9 mouse cellular contexts compared by ENCODE assay signal in the genomic region with DNA sequence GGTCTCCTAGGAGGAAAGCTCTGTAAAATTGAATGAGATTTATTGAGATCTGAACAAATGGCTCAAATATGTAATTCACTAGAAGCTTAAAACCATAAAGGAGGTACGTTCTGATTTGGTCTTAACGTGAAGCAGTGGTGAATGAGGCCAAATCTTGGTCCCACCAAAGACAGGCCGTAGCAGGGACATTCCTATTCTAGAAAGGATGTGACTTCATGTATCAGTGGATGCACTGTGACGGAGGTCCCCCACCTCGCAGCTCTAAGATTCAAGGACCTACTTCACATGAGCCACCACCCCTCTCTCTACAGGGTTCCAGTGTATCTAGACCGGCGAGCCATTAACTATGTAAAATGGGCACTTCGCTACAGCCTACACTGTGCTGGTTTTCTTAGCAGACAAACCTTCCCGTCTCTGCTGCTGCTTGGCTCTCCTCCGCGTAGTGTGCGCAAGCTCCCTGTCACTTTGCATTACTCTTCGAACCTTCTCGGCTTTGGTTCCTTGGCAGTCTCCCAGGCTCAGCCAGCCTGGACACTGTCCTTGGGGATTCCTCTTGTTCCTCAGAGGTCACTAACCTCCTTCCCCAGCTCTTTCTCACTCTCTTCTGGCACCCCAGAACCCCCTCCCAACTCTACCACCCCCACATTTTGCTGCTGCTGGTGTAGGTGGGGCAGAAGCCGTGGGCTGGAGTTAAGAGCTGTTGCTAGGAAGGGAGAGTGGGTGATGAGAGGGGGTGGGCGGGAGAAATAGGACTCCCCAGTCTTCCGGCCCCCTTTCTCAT. TPM values are rescaled to one million over a fixed set of nuclear protein-coding genes. Genes with fewer than 3 reads are reported as not detected.
DNase-seq lines count a peak whose midpoint lies in the region; ATAC-seq lines count a peak whose summit lies in the region.
"Had no signal": no experiment of that assay in that cellular context is flagged by ENCODE, and none has a peak within 500 bp of the region (broad histone marks: within the 10 kb centered on the region; RNA-seq: fewer than 3 reads in every experiment).

No protein-coding gene starts in this region.

- WGBS in hindbrain, embryonic 12.5 days = 55% methylated on average over 17 of the region's 17 CpGs
- 80% methylated on average over 17 of the region's 17 CpGs for WGBS in liver, embryonic 12.5 days (ENCODE audit: insufficient replicate concordance)

- ATAC-seq in hindbrain, embryonic 12.5 days (ENCODE audit: low FRiP score) = peak; percentile 55
- ATAC-seq in liver, embryonic 12.5 days = no peak
- ATAC-seq: intestine, embryonic 15.5 days had no signal

- H3K27me3 ChIP-seq in hindbrain, embryonic 12.5 days = no peaks in the 10 kb centered on the region
- no peaks in the 10 kb centered on the region for H3K27me3 ChIP-seq in liver, embryonic 12.5 days (replicated peaks)
- H3K27me3 ChIP-seq: intestine, embryonic 15.5 days had no signal

- no peak overlapping the region for H3K9ac ChIP-seq in hindbrain, embryonic 12.5 days
- H3K9ac ChIP-seq in liver, embryonic 12.5 days = no peak overlapping the region
- H3K9ac ChIP-seq: intestine, embryonic 15.5 days had no signal

- no peaks in the 10 kb centered on the region for H3K36me3 ChIP-seq in hindbrain, embryonic 12.5 days
- H3K36me3 ChIP-seq in liver, embryonic 12.5 days = no peaks in the 10 kb centered on the region
- H3K36me3 ChIP-seq: intestine, embryonic 15.5 days had no signal

- peak; percentile 22 to 34 for DNase-seq in cerebellum, postnatal 25 days
- no peak for DNase-seq in cerebellum, adult 9-11 months
- peak; percentile 14 for DNase-seq in lung, postnatal 10 days
- DNase-seq in lung, postnatal 36 days = no peak
- peak; percentile 60 to 71 for DNase-seq in right cerebral cortex, adult 2 months (ENCODE audit: low spot score in 2 of 2)
- DNase-seq in gastrocnemius, postnatal 4 days (ENCODE audit: low spot score in 2 of 2) = no peak

- peaks cover 22% of the 10 kb centered on the region for H3K4me1 ChIP-seq in hindbrain, embryonic 12.5 days
- H3K4me1 ChIP-seq in liver, embryonic 12.5 days = no peaks in the 10 kb centered on the region
- H3K4me1 ChIP-seq: intestine, embryonic 15.5 days had no signal

- H3K27ac ChIP-seq in hindbrain, embryonic 12.5 days = no peak overlapping the region
- H3K27ac ChIP-seq in liver, embryonic 12.5 days = no peak overlapping the region
- H3K27ac ChIP-seq: intestine, embryonic 15.5 days had no signal

- H3K9me3 ChIP-seq in hindbrain, embryonic 12.5 days (replicated peaks) = no peaks in the 10 kb centered on the region
- no peaks in the 10 kb centered on the region for H3K9me3 ChIP-seq in liver, embryonic 12.5 days (replicated peaks)
- H3K9me3 ChIP-seq: intestine, embryonic 15.5 days had no signal

- H3K4me3 ChIP-seq in hindbrain, embryonic 12.5 days = no peak overlapping the region
- H3K4me3 ChIP-seq in liver, embryonic 12.5 days = no peak overlapping the region
- H3K4me3 ChIP-seq: intestine, embryonic 15.5 days had no signal

- peak overlapping the region; percentile 19; the same call in 1 of the 2 replicates for H3K4me2 ChIP-seq in hindbrain, embryonic 12.5 days (replicated peaks)
- no peak overlapping the region for H3K4me2 ChIP-seq in liver, embryonic 12.5 days
- H3K4me2 ChIP-seq: intestine, embryonic 15.5 days had no signal

RNA-seq across cellular contexts. Expression of a gene that starts 8.2 kb away (rescaled TPM):
- 42.4 and 44.9 TPM in 2 replicates for polyA plus RNA-seq in hindbrain, embryonic 12.5 days (2016; fragmentation: Nextera tagmentation; extraction: Ambion mirVana)
- 10 to 100 TPM; 44.9 to 50.1 TPM for total RNA-seq in gastrocnemius, postnatal 4 days (2021)
- polyA plus RNA-seq in liver, embryonic 12.5 days (2016; fragmentation: Nextera tagmentation; extraction: Ambion mirVana) = 6.6 and 6.9 TPM in 2 replicates

Comparison
In these comparisons a context has a peak if more than half of its experiments do, and no peak if none do; other contexts are left out.
1. DNase-seq: peak in cerebellum, postnatal 25 days (2 of 2), lung, postnatal 10 days (single experiment) and right cerebral cortex, adult 2 months (2 of 2); none in cerebellum, adult 9-11 months (single experiment), lung, postnatal 36 days (single experiment) and gastrocnemius, postnatal 4 days (0 of 2).